Mouse (Mus musculus) hindlimb bud, embryonic 11.5 days (tissue): ENCODE measurements around the gene Nacc1.

Source experiments
- DNase-seq: peaks from one replicate; pipeline ENCODE4 v3.0.0-alpha.2; 2012; ENCODE audit warnings: low read depth, low spot score; ENCODE audit errors: extremely low spot score

The Nacc1 gene

DNA sequence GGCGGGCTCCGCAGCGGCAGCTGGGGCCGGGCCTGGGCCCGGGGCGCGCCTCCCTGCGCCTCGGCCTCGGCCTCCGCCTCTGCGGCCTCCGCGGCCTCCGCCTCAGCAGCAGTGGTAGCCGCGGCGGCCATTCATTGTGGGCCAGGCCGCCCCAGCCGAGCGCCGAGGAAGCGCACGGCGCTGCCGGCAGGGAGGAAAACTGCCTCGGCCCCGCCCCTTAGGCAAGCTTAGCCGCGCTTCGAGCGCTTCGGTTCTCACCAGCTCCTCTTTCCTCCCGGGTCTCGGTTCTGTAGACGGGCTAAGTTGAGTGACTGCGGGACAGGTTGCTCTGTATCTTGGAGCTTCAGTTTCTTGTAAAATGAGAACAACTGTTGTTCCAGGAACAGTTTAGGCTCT lies at the start of gene Nacc1:
Gene Nacc1 (minus strand): TSS at position 158 of the 396 bp plus-strand sequence.
- no peak for DNase-seq

DNA sequence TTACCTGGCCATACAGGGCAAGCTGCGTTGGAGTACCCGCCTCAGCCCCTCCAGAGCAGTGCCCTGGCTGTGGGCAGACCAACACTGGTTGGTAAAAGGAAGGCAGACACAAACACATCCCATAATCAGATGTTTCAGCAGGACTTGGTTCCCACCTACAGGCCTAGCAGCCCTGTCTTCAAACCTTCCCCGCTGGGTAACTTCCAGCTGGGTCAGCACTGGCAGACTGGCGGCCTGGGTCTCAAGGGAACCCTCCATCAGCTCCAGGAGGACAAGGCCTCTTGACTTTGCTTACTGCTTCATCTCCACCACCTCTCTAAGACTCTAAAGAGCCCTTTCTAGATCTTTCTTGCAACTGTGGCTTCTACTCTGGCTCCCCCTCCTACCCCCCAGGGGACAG lies 48.9 kb upstream of the Nacc1 start:
- DNase-seq = no peak

DNA sequence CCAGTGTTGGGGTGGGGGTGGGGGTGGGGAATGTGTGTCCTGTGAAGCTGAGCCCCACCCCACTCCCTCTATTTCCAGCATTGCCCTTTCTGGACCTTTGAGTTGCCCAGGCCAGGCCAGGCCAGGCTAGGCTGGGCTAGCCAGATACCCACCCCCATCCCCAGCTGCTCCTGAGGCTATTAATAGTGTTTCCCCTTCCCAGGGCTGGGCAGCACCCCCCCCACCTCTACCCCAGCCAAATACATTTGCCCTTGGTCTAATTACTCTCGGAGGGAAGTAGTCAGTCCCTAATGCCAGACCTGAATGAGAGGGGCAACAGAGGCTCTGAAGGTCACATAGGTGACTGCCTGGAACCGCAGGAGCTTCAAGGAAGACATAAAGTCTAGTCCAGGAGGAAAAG lies 47.9 kb upstream of the Nacc1 start:
- no peak for DNase-seq

DNA sequence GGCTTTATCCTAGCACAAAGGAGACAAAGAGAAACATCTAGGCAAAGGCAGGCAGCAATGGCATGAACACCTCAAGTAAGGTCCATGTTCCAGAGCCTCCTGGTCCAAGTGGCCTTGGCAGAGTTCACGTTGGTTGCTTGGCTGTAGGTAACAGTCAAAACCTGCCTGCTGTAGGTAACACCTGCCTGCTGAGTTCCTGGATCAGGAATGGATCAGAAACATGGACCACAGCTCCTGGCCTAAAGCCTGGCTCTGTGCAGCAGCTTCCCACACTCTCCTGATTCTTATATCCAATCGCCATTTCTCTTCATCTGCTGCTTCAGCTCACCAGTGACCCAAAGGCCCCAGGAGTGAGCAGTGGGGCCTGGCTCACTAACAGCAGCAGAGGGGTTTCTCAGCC lies 47.0 kb upstream of the Nacc1 start:
- DNase-seq = no peak

DNA sequence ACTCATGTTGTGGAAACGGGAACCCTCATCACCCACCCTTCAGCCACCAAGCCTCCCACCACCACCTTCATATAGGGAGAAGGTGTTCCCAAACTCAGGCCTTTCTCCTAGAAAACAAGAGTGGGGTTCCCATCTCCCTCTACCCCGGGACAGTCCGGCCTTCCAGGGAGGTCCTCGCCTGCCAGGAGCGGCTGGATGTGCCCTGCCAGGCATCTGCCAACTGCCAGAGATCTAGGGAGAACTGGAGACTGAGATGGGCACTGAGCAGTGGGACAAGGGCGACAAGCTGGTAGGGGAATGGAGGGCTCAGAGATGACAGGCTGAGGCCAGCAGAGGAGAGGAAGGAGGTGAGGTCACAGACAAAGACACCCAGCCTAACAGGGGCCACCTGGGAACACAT lies 46.3 kb upstream of the Nacc1 start:
- no peak for DNase-seq

DNA sequence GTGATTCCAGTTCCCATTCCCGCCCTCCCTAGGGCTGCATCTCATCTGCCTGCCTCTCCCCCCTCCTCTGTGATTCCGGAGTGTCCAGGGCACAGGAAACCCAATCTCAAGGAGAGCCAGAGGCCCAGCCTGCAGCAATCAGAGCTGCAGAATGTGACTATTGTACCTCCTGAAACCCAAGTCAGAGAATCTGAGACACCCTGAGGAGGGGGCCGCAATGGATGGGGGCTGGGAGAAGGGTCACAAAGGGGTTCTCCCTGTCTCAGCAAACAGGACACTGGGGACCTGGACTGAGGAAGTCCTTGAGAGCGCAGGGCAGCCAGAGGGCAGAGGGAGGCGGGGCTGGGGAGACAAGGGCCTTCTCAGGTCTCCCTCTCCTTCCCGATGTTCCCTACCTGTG lies 45.3 kb upstream of the Nacc1 start:
- DNase-seq = no peak

DNA sequence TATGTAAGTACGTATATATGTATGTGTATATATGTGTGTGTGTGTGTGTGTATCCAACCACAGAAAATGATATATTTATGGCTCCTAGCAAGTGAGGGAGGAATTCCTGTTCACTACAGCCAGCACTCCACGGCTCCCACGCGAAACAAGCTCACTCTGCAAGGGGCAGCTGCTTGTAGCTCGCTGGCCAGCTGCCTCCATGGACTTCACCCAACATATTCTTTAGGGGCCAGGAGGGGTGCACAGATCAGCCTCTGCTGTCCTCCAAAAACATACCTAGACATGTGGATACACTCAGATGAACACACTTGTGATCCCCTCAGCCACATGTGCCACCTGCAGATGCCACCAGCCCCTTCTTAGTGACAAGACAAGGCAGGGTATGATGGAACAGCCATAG lies 44.9 kb upstream of the Nacc1 start:
- DNase-seq = no peak

DNA sequence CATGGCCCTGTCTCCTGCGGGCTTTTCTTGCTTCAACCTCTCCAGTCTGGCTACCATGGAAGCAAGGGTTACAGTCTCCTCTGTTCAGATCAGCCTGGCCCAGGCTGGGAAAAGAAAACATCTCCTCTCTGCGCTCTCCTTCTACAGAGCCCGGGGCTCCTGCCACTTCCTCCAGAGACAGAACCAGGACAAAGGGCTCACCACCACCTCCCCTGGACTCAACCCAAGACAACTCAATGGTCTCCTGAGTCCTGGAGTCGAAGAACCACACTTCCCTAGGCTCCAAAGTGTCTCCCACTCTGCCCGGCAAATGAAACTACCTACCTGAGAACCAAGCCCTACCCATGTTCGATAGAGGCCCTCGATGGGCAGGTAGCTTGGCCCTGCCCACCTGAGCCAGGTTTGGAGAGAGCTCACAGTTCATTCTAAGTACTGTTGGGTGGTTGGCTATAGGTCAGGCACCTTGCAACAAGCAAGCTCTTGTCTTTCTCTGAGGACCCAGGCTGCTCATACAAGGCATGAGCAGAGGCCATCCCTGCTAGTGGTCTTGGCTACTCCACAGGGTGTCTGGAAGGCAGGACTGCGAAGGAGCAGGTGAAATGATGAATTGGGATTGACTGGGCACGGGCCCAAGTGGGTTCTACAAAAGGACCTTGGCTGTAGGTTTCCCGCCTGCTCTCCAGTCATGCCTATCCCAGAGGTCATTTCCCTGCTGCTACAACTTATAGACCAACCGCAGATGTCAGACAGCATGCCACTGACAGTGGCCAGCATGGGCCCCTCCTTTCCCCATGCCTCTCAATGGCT lies 43.9 kb upstream of the Nacc1 start:
- DNase-seq = no peak

DNA sequence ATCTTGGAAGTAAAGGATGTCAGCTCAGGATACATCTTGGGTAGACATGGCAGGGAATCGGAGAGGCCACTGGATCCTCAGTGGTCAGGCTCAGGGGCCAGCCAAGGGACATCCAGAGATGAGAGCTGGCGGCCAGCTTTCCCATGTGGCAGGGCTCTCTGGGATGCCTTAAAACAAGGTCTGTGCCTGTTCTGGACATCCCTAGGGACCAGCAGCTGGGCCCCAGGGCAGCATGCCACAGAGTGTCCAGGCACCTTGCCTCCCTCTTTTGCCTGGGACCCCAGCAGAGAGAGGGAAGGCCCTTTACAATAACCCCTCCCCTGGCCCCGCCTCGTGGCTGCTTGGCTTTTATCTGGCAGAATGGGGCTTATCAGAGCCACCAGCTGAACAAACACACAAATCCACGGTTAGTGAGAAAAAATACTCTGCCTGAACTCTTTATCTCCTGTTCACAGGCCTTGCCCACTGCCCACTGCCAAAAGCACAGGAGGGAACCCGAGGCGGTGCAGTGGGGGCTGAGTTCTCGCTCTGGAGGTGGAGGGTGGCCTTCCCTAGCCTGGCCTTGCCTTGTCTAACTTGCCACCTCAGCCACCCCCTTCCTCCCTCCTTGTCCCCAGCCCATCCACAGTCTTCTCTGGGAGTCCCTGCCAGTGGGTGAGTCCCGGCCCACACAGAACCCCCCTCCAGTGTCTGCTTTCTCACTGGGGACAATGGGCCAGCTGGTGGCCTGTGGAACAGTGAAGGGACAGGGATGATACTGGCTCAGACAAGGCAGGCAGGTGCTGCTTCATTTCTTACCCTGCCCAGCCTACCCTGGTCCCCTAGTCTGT lies 43.1 kb upstream of the Nacc1 start:
- DNase-seq = no peak

DNA sequence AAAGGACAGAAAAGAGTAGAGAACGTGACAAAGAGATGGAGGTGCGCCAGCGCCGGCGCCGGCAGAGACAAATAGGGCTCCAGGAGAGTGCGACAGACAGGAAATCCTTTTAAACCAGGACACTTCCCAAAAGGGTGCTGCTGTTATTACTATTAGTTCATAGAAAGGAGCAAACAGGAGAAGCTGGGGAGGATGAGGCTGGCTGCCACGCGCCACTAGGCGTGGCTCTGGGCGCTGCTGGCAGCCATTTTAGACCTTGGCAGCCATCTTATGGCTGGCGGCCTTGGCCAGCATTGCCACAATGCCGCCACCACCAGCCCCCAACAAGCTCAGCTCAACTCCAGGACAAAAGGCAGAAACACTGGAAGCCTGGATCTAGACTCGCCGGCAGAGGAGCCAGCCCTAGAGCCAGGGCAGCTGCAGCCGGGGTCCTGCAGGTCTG lies 42.3 kb upstream of the Nacc1 start:
- DNase-seq = no peak

DNA sequence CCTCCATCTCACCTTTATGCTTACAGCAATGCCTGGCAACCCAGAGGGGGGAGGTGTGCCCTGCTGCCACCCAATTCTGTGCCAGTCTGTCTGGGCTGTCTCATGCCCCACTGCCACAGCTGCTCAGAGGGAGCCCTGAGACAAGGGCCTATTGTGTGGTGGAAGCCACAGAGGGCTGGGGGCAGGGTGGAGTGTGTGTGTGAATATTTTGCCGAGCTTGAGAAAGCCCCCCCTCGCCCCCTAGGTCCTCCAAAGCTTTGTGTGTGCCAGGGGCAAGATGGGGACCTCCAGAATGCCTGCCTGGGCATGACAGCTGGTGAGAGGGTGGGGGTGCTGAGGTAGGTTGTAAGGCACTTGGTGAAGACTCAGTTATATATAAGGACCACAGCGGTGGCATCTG lies 40.8 kb upstream of the Nacc1 start:
- no peak for DNase-seq

DNA sequence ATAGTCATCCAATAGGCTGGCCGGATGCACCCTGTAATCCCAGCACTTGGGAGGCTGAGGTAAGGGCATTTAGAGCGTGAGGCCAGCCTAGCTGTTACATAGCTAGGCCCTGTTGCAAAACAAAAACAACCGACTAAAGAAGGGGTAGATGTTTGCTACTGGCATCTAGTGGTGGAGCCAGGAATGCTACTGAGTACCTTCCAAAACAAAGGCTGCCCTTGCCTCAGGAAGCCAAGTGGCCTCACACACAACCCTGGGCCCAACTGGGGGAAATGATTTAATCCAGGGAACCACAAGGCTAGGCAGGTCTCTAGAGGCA lies 38.2 kb upstream of the Nacc1 start:
- no peak for DNase-seq

DNA sequence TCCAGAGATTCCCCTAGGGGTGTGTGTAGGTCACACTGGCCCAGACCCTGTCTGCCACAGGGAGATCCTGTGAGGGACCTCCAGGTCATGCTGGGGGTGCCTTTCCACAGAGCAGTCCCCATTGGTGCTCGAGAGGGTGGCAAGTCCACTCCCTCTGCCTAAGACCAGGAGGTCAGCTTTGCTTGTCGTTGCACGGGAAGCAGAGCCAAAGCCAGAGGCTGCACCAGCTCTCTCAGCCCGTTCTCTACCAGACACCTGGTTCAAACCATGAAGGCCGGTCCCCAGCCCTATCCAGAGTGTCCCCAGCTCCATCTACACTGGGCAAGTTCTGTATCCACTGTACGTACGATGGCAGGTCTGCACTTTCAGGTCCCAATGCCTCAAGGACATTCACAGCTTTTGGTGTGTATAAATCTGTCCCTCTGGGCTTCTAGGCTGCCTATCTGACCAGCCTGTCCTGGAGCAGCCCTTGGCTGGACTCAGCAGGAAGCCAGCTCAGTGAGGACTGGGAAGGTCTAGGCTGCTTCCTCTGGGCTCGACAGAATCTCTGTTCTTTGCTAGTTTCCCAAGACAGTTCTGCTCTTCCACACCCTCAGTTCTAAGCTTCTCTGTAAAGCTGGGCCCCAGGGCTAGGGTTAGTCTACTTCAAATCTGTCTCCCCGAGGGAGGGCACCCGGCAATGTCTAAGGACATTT lies 37.7 kb upstream of the Nacc1 start:
- no peak for DNase-seq

DNA sequence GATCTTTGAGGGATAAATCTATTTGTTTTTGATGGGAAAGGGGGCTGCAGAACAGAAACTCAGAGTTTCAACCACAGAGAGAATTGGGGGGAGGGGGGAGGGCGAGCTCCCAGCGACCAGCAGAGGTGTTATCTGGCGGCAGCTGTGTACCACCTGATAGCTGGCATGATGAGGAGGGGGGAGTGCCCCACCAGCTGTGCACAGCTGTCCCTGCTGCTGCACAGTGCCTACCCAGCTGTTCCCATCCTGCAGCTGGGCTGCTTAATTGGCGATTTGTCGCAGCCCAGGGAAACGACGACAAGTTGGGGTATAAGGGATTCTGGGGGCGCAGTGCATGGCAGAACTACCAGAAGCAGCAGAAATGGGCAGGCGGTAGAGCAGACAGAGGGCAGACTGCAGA lies 37.0 kb upstream of the Nacc1 start:
- no peak for DNase-seq

DNA sequence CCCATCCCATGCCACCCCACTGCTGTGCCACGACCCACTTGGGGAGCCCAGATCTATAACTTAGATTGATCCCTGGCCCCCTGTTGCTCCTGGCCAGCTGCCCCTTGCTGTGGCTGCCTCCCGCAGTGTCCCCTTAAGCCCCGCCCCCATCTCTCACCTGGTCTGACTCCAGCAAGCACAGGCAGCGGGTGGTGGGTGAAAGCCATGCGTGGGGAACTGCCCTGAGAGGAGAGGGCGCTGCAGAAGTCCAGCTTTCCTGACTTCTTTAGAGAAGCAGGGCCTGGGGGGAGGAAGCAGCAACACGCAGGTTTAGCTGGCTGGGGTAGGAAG lies 35.9 kb upstream of the Nacc1 start:
- DNase-seq = no peak

DNA sequence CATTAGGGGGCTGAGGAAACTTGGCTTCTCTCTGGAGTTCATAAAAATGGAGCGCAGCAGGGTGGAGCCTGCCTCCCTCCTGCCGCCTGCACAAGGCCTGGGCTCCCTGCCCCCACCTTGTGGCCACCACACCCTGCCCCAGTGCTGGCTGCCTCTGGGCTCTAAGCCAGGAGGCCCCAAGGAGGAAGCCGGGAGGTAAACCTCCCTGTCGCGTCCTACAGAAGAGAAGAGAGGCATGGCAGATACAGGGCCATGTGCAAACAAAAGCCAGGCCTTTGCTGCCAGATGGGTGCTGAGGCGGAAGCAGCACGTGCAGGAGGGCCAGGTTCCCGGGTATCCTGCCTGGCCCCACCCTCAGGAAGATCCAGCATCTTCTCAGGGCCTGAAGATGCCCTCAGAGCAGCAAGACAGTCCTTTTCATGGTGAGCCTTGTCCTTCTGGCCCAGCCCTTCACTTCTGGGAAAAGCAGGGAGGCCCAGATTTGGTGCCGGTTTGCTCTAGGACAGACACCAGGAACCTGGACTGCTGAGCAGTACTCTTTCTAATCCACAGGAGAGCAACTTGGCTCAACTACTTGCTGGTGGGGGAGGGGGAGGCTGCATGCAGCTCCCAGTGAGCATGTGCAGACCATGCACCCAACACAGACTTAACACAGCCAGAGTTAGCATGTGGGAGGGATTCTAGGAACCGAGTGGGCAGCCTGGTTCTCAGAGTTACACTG lies 35.3 kb upstream of the Nacc1 start, which contains the start of gene G430095P16Rik:
Gene G430095P16Rik (plus strand): TSS at position 158 of the 721 bp plus-strand sequence.
- DNase-seq = no peak

DNA sequence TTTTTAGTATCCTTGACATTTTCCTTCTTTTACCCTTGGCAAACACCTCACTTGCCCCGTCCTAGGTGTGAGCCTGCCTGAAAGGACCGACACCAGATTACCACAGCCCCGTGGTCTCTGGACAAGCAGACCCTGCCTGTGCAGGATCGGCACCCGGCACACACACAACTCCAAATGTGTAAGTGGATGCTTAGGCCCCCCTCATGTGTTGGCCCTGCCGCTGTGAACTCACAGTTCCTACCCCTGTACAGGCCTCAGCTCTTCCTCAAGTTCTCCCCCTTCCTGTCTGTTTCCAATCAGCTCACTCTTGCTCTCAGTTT lies 34.8 kb upstream of the Nacc1 start:
- DNase-seq = no peak

DNA sequence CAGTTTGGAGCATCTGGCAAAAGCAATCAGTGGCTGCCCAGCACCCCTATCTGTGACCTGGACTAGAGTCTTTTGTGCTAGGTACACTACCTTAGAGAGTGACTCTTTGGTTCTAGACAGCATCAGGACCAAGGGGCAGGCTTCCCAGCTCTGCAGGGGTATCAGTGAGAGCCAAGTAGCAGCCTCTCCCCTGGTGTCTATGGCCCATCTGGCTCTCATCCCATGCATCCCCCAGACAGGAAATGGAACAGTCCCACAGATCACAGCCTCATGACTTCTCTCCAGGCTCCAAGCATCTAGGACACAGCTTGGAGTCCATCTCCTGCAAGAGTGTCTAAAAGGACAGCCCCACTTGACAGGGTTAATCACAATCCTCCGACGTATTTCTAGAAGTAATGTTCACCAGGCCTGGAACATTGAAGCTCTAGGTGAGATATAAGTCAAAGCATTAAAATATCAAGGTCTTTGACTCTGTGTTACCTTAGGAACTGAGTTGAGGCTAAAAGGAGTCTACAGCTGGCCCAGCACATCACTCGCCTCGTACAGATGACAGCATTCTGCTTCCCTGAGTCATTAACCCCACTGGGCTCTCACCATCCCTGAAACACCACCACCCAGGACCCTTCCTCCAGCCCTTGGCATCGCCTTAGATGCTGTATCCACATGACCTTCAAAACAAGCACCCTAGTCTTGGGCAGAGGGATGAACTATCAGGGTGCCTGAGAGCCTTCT lies 31.5 kb upstream of the Nacc1 start:
- no peak for DNase-seq

DNA sequence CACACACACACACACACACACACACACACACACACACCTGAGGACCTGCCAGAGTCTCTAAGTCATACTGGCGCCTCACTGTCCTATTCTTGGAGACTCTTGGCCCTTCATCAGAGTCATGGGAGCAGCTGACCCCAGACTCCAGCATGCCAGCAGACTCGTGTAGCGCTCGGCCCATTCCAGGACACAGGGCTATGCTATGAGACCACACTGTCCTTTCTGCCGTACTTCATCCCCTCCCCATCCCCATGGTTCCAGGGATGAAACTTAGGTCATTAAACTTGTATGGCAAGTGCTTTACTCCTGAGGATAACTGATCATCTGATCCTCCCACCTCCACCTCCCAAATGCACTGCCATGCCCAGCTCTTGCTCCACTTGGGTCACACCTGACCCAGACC lies 30.8 kb upstream of the Nacc1 start:
- DNase-seq = no peak

DNA sequence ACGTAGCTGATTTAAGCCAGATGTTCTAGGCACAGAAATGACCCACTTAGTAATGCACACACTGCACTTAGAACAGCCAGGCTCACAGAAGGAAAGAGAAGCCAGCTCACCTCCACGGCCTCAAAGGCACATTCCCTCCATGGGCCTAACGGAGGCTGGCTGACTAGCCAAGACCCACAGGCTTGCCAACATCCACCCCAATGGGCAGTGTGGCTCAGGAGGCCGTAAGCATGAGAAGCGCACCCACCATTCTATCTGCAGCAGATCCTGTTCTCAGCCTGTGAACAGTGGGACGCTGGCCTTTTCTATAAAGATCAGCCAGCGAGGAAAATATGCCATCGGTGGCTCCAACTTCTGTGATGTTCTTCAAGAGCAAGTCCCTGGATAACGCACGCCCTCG lies 29.1 kb upstream of the Nacc1 start:
- DNase-seq = no peak
